Mouse (Mus musculus) adrenal gland (tissue): Measurements from ENCODE around the gene Hspa1a.
"Not testable (repeated sequence)": the region's sequence is repeated elsewhere in the genome, so short reads cannot be mapped to it uniquely, and the experiment has no call there.

Experiments used
- intact Hi-C: fragments of 180-260 bp; cut with DNase I; formaldehyde crosslinking; loops from one replicate; pipeline ENCODE4 v1.15.1; 2025

Hspa1a gene

GRCm38 (mm10) chr17:35002153-35002865 is 30.4 kb upstream of the Hspa1a start:
- intact Hi-C loops, result no loop called here

GRCm38 (mm10) chr17:35001452-35002152 is 29.6 kb upstream of the Hspa1a start:
- intact Hi-C loops, result no loop called here

GRCm38 (mm10) chr17:35000717-35001451 is 28.9 kb upstream of the Hspa1a start, which contains the start of gene Vars:
Gene Vars, plus strand, starts transcription at chr17:35000987.
- intact Hi-C loops, result no loop called here

GRCm38 (mm10) chr17:34999871-35000716 is 28.1 kb upstream of the Hspa1a start:
- intact Hi-C loops, result not testable (repeated sequence)

GRCm38 (mm10) chr17:34998526-34999430 is 26.8 kb upstream of the Hspa1a start:
- intact Hi-C loops, result no loop called here

- intact Hi-C loops, result no loop called here
Measured at GRCm38 (mm10) chr17:34997142-34997483, 25.2 kb upstream of the Hspa1a start.

GRCm38 (mm10) chr17:34996411-34997141 is 24.6 kb upstream of the Hspa1a start:
- intact Hi-C loops, result no loop called here

- intact Hi-C loops, result not testable (repeated sequence)
Measured at GRCm38 (mm10) chr17:34995927-34996326, 24.0 kb upstream of the Hspa1a start.

GRCm38 (mm10) chr17:34995192-34995591 is 23.2 kb upstream of the Hspa1a start:
- intact Hi-C loops, result not testable (repeated sequence)

GRCm38 (mm10) chr17:34994751-34995150 is 22.8 kb upstream of the Hspa1a start:
- intact Hi-C loops, result no loop called here

GRCm38 (mm10) chr17:34984218-34984617 is 12.3 kb upstream of the Hspa1a start:
- intact Hi-C loops, result loop anchor here (5.0 kb wide), 1 partner anchor 147 kb away; the partner anchor contains the start of genes Dxo and Stk19

- intact Hi-C loops, result loop anchor here (5.0 kb wide), 1 partner anchor 145 kb away; the partner anchor contains the start of genes Dxo and Stk19
Measured at GRCm38 (mm10) chr17:34982328-34982727, 10.4 kb upstream of the Hspa1a start.

- intact Hi-C loops, result loop anchor here (2.0 to 5.0 kb wide), 2 partner anchors 29 to 144 kb away; partner anchors contain the start of genes Dxo and Stk19
Measured at GRCm38 (mm10) chr17:34981690-34982180, 9.8 kb upstream of the Hspa1a start, which contains the start of gene Lsm2. Gene Lsm2, plus strand, starts transcription at chr17:34981862.

- intact Hi-C loops, result loop anchor here (2.0 to 5.0 kb wide), 2 partner anchors 28 to 143 kb away; partner anchors contain the start of genes Dxo and Stk19
Measured at GRCm38 (mm10) chr17:34980655-34981054, 8.7 kb upstream of the Hspa1a start.

- intact Hi-C loops, result loop anchor here (2.0 to 5.0 kb wide), 2 partner anchors 27 to 142 kb away; partner anchors contain the start of genes Dxo and Stk19
Measured at GRCm38 (mm10) chr17:34979631-34980030, 7.7 kb upstream of the Hspa1a start.

- intact Hi-C loops, result no loop called here
Measured at GRCm38 (mm10) chr17:34978239-34978638, 6.3 kb upstream of the Hspa1a start.

GRCm38 (mm10) chr17:34977000-34977399 is 5.0 kb upstream of the Hspa1a start:
- intact Hi-C loops, result no loop called here
